Mouse (Mus musculus) liver, postnatal 0 days (tissue): ENCODE results near the gene Basp1. TPM values are rescaled to one million over a fixed set of nuclear protein-coding genes. Genes with fewer than 3 reads are reported as not detected.
A peak's percentile ranks its signal among the peaks of the same experiment; 100 is the strongest.

Experiments
- ATAC-seq: fragments of 200-750 bp; cut with Nextera tagmentation; 2 replicates; pipeline ENCODE4 v1.8.0; 2017; ENCODE audit warnings: mild to moderate bottlenecking, moderate library complexity
- DNase-seq: peaks from one replicate; pipeline ENCODE4 v3.0.0-alpha.2; 2016
- H3K27ac ChIP-seq: fragments of 300-500 bp; sonication (generic); 2 replicates; pipeline ENCODE4 v1.5.1; 2014; ENCODE audit warnings: antibody characterized with exemption, moderate library complexity, mild to moderate bottlenecking, low read depth
- H3K27me3 ChIP-seq: fragments of 300-500 bp; sonication (generic); 2 replicates; pipeline ENCODE4 v1.6.1; 2014; ENCODE audit warnings: low read length, control low read depth, mixed read lengths; ENCODE audit not compliant: insufficient read depth
- H3K36me3 ChIP-seq: fragments of 300-500 bp; sonication (generic); replicated peaks from 2 replicates; pipeline ENCODE4 v1.6.1; 2014; ENCODE audit warnings: mild to moderate bottlenecking, control low read depth, low read length, moderate library complexity, mixed read lengths; ENCODE audit not compliant: insufficient read depth
- H3K4me1 ChIP-seq: fragments of 300-500 bp; sonication (generic); 2 replicates; pipeline ENCODE4 v1.6.1; 2014; ENCODE audit warnings: antibody characterized with exemption, mild to moderate bottlenecking, control low read depth; ENCODE audit not compliant: insufficient read depth
- H3K4me2 ChIP-seq: fragments of 300-500 bp; sonication (generic); 2 replicates; pipeline ENCODE4 v1.6.1; 2014; ENCODE audit warnings: low read depth, mild to moderate bottlenecking, low read length, moderate library complexity, mixed read lengths
- H3K4me3 ChIP-seq: fragments of 300-500 bp; sonication (generic); 2 replicates; pipeline ENCODE4 v1.5.1; 2014; ENCODE audit warnings: low read depth, low read length
- H3K9ac ChIP-seq: fragments of 300-500 bp; sonication (generic); replicated peaks from 2 replicates; pipeline ENCODE4 v1.6.1; 2014; ENCODE audit warnings: mild to moderate bottlenecking, moderate library complexity
- H3K9me3 ChIP-seq: fragments of 300-500 bp; sonication (generic); 2 replicates; pipeline ENCODE4 v1.6.1; 2016; ENCODE audit warnings: mild to moderate bottlenecking, control low read depth, low read length, mixed read lengths
- CTCF ChIP-seq: sonication (generic); IDR thresholded peaks from 2 replicates; pipeline ENCODE4 v1.5.1; 2016; ENCODE audit warnings: antibody characterized with exemption, low read depth
- EP300 ChIP-seq: IDR thresholded peaks from 2 replicates; pipeline ENCODE4 v1.6.1; 2016; ENCODE audit warnings: antibody characterized with exemption, low read depth, mild to moderate bottlenecking
- WGBS: fragments of 180-500 bp; shearing (Covaris S2); extraction: QIAGEN DNeasy Blood & Tissue Kit; methylation state at CpG from one replicate; pipeline ENCODE4 v1.1.7; 2014; ENCODE audit not compliant: insufficient replicate concordance; 5-methylcytosine and 5-hydroxymethylcytosine counted together
- polyA plus RNA-seq: library from polyadenylated mRNA; unstranded; fragments of >200 nt; fragmentation: Nextera tagmentation; extraction: Ambion mirVana; gene quantifications from 2 replicates; pipeline ENCODE4 v1.2.1, GENCODE M21; 2015

Gene Basp1
- polyA plus RNA-seq, 1 experiment from 2014 or later: 1.9 TPM

GRCm38 (mm10) chr15:25443140-25443790 lies 29.7 kb upstream of the Basp1 start:
- no peak for DNase-seq
- Histone ChIP-seq H3K27ac (no peak overlapping the region), H3K36me3 (no peaks in the 10 kb centered on the region), H3K9ac (no peak overlapping the region), H3K4me1 (no peaks in the 10 kb centered on the region), H3K27me3 (no peaks in the 10 kb centered on the region), H3K4me2 (no peak overlapping the region), H3K4me3 (no peak overlapping the region), H3K9me3 (no peaks in the 10 kb centered on the region)
- no peak for TF ChIP-seq EP300
- TF ChIP-seq CTCF: no peak
- no peak for ATAC-seq
- WGBS: 70% methylated on average over 8 of the region's 8 CpGs

GRCm38 (mm10) chr15:25441868-25442185 lies 28.3 kb upstream of the Basp1 start:
- Histone ChIP-seq H3K4me2 (no peak overlapping the region), H3K36me3 (no peaks in the 10 kb centered on the region), H3K27ac (no peak overlapping the region), H3K27me3 (no peaks in the 10 kb centered on the region), H3K4me1 (no peaks in the 10 kb centered on the region), H3K9me3 (no peaks in the 10 kb centered on the region), H3K4me3 (no peak overlapping the region), H3K9ac (no peak overlapping the region)
- no peak for ATAC-seq
- TF ChIP-seq CTCF (no peak), EP300 (no peak)
- 77% methylated on average over 9 of the region's 9 CpGs for WGBS
- no peak for DNase-seq

GRCm38 (mm10) chr15:25440991-25441867 lies 27.7 kb upstream of the Basp1 start:
- Histone ChIP-seq H3K4me1 (no peaks in the 10 kb centered on the region), H3K36me3 (no peaks in the 10 kb centered on the region), H3K4me2 (peak overlapping the region; percentile 66), H3K9ac (no peak overlapping the region), H3K4me3 (peak overlapping the region; percentile 19; the same call in 1 of the 2 replicates), H3K9me3 (no peaks in the 10 kb centered on the region), H3K27me3 (no peaks in the 10 kb centered on the region), H3K27ac (no peak overlapping the region)
- DNase-seq (peak; percentile 75), ATAC-seq (peak; percentile 58)
- TF ChIP-seq EP300: no peak
- peak; percentile 68 for TF ChIP-seq CTCF
- 18% methylated on average over 24 of the region's 24 CpGs for WGBS

GRCm38 (mm10) chr15:25440317-25440716 lies 26.8 kb upstream of the Basp1 start:
- H3K4me2 ChIP-seq: no peak overlapping the region
- ATAC-seq (no peak), DNase-seq (no peak)
- no peaks in the 10 kb centered on the region for H3K27me3 ChIP-seq
- H3K36me3 ChIP-seq: no peaks in the 10 kb centered on the region
- 71% methylated on average over 8 of the region's 8 CpGs for WGBS
- no peak overlapping the region for H3K4me3 ChIP-seq
- TF ChIP-seq CTCF (no peak), EP300 (no peak)
- H3K9ac ChIP-seq: no peak overlapping the region
- no peaks in the 10 kb centered on the region for H3K9me3 ChIP-seq
- H3K27ac ChIP-seq: no peak overlapping the region
- H3K4me1 ChIP-seq: no peaks in the 10 kb centered on the region

GRCm38 (mm10) chr15:25432341-25432740 lies 18.8 kb upstream of the Basp1 start:
- DNase-seq: no peak
- TF ChIP-seq CTCF: no peak
- TF ChIP-seq EP300: no peak
- Histone ChIP-seq H3K4me2 (no peak overlapping the region), H3K4me3 (no peak overlapping the region), H3K4me1 (no peaks in the 10 kb centered on the region), H3K27ac (no peak overlapping the region), H3K9ac (no peak overlapping the region), H3K9me3 (no peaks in the 10 kb centered on the region), H3K36me3 (no peaks in the 10 kb centered on the region), H3K27me3 (no peaks in the 10 kb centered on the region)
- WGBS: 86% methylated on average over 1 of the region's 1 CpGs
- ATAC-seq: no peak

- Histone ChIP-seq H3K27me3 (no peaks in the 10 kb centered on the region), H3K9me3 (no peaks in the 10 kb centered on the region), H3K4me3 (no peak overlapping the region), H3K9ac (no peak overlapping the region), H3K36me3 (no peaks in the 10 kb centered on the region), H3K27ac (no peak overlapping the region), H3K4me1 (no peaks in the 10 kb centered on the region), H3K4me2 (no peak overlapping the region)
- TF ChIP-seq CTCF: no peak
- no peak for TF ChIP-seq EP300
- no peak for DNase-seq
- 53% methylated on average over 3 of the region's 3 CpGs for WGBS
- no peak for ATAC-seq
Measured at GRCm38 (mm10) chr15:25430167-25430566, 16.6 kb upstream of the Basp1 start.
